Mouse (Mus musculus) CD4-positive naive resting alpha-beta T cell, adult 57 days (primary cell): ENCODE data around the gene Ebf3. TPM values are rescaled to one million over a fixed set of nuclear protein-coding genes. Genes with fewer than 3 reads are reported as not detected.

ENCODE experiments used
- total RNA-seq: library from RNA; stranded (reverse); gene quantifications from one replicate; pipeline ENCODE4 v1.2.4, GENCODE M21; 2023

Gene Ebf3
- total RNA-seq: not detected

DNA sequence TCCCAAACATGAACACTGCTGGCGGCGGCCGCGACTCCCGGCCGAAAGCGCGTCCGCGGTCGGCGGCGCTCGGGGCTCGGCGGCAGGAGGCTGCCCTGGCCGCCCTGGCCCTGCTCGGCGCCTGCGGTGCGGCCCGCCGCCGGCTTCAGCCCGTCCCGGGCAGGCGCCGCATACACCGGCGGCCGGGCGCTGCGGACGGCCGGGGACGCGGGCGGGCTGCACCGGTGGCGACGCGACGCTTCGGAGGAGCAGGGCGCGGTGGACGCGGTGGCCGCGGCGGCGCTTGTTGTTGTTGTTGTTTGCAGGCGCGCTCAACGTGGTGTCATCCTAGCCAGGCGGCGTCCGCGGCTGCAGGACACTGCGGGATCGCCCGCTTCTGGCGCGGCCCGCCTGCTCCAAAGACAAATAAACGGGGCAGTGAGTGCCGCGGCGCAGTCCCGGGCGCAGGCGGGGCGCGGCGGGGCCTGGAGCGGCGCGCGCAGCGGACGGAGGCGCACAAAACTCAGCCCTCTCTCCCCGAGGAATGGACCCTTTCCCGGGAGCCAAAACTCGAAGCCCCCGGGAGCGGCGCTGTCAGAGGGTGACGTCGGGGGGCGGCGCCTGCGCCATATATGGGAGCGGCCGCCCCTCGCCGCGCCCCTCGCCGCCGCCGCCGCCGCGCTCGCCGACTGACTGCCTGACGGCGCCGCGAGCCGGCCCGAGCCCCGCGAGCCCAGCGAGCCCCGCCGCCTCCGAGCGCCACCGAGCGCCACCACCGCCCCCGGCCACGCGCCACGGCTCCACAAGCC is at the start of gene Ebf3:
Ebf3 (minus strand) TSS at position 542 of the 788 bp plus-strand sequence.

Other genes with a start within 250 kb of the Ebf3 start
- gene 9430038I01Rik, start 96.3 kb upstream of the Ebf3 start, total RNA-seq: 10.7 TPM
- 59.3 TPM for gene Glrx3, start 123.2 kb upstream of the Ebf3 start, total RNA-seq